8 mouse cellular contexts compared by ENCODE assay signal in genomic region chr7:90386885-90387459, GRCm38 (mm10). TPM values are rescaled to one million over a fixed set of nuclear protein-coding genes. Genes with fewer than 3 reads are reported as not detected.
DNase-seq lines count a peak whose midpoint lies in the region; ATAC-seq lines count a peak whose summit lies in the region.

No protein-coding gene starts in this region.

- H3K4me2 ChIP-seq in liver, embryonic 11.5 days, result no peak overlapping the region

- no peaks in the 10 kb centered on the region for H3K27me3 ChIP-seq in liver, embryonic 11.5 days (replicated peaks; ENCODE audit: control insufficient read depth, insufficient read depth, low read length)

- H3K27ac ChIP-seq in liver, embryonic 11.5 days (ENCODE audit: low read depth, low read length), result no peak overlapping the region

- peaks cover 4% of the 10 kb centered on the region; the same call in 1 of the 2 replicates for H3K4me1 ChIP-seq in liver, embryonic 11.5 days (replicated peaks; ENCODE audit: control insufficient read depth, insufficient read depth, low read length)

- peak; percentile 17 to 23 for DNase-seq in heart, adult 18-20 months
- no peak for DNase-seq in heart, postnatal 25 days (ENCODE audit: low spot score)
- peak; percentile 63 for DNase-seq in fibroblast of lung, adult 2 months (ENCODE audit: low read depth)
- peak; percentile 47 to 51 for DNase-seq in heart, postnatal 10 days
- DNase-seq in left cerebral cortex, postnatal 14 days (ENCODE audit: low spot score in 2 of 2), result peak; percentile 68 to 76
- DNase-seq in right cerebral cortex, postnatal 14 days, result peak; percentile 27
- no peak for DNase-seq in T-cell, adult 2 months (ENCODE audit: low spot score)
- no peak for DNase-seq in liver, embryonic 11.5 days (ENCODE audit: low spot score)

- 22% methylated on average over 8 of the region's 8 CpGs for WGBS in liver, embryonic 11.5 days

- no peak overlapping the region for H3K4me3 ChIP-seq in liver, embryonic 11.5 days (ENCODE audit: low read depth, low read length)

- H3K9ac ChIP-seq in liver, embryonic 11.5 days (ENCODE audit: low read depth, low read length), result no peak overlapping the region

- H3K9me3 ChIP-seq in liver, embryonic 11.5 days (ENCODE audit: control insufficient read depth, low read length), result no peaks in the 10 kb centered on the region

- no peak for ATAC-seq in liver, embryonic 11.5 days (replicated peaks; ENCODE audit: low FRiP score)

- no peaks in the 10 kb centered on the region for H3K36me3 ChIP-seq in liver, embryonic 11.5 days (ENCODE audit: control insufficient read depth, insufficient read depth, low read length)

- intact Hi-C loops in heart, postnatal 25 days (cut with DNase I), result no loop called here
- intact Hi-C loops in heart, postnatal 10 days (cut with DNase I), result no loop called here
- intact Hi-C loops in left cerebral cortex, postnatal 14 days (cut with DNase I), result loop anchor here (5.0 kb wide), 2 partner anchors 40 to 85 kb away; partner anchors contain the start of gene Sytl2

RNA-seq across cellular contexts. Expression of gene Ccdc89, which starts 39.4 kb away (rescaled TPM):
- total RNA-seq in heart, adult 18-20 months (2021), result under 1 TPM; 0.20 to 0.31 TPM
- under 1 TPM; 0.26 to 0.28 TPM for total RNA-seq in heart, postnatal 25 days (2021)
- under 1 TPM; 0.17 to 0.27 TPM for total RNA-seq in heart, postnatal 10 days (2021)
- under 1 TPM; 0.22 to 0.42 TPM for total RNA-seq in left cerebral cortex, postnatal 14 days (2021)
- 0.74 TPM in 2 replicates for polyA plus RNA-seq in liver, embryonic 11.5 days (2014; fragmentation: Nextera tagmentation; extraction: Ambion mirVana)

RNA-seq across cellular contexts. Expression of gene Crebzf, which starts 55.6 kb away (rescaled TPM):
- total RNA-seq in heart, adult 18-20 months (2021), result 10 to 100 TPM; 18.7 to 20.5 TPM
- total RNA-seq in heart, postnatal 25 days (2021), result 10 to 100 TPM; 20.9 to 22.4 TPM
- 10 to 100 TPM; 30.2 to 32.2 TPM for total RNA-seq in heart, postnatal 10 days (2021)
- 10 to 100 TPM; 71.4 to 83.7 TPM for total RNA-seq in left cerebral cortex, postnatal 14 days (2021)
- 28.0 and 33.6 TPM in 2 replicates for polyA plus RNA-seq in liver, embryonic 11.5 days (2014; fragmentation: Nextera tagmentation; extraction: Ambion mirVana)

Comparison
In these comparisons a context has a peak if more than half of its experiments do, and no peak if none do; other contexts are left out.
1. DNase-seq: peak in heart, adult 18-20 months (2 of 2), fibroblast of lung, adult 2 months (single experiment), heart, postnatal 10 days (2 of 2), left cerebral cortex, postnatal 14 days (2 of 2) and right cerebral cortex, postnatal 14 days (single experiment); none in heart, postnatal 25 days (single experiment), T-cell, adult 2 months (single experiment) and liver, embryonic 11.5 days (single experiment).